Mouse (Mus musculus): ENCODE measurements at regions not wholly inside any gene's neighbourhood (a gene's known extent, or its start where the extent isn't known, plus 50 kb on each side); places are given as distances from the start of the nearest gene placed in this dataset.

GRCm38 (mm10) chr7:115084711-115085380, 341.4 kb downstream of the Insc start:
- no peaks in the 10 kb centered on the region for H3K27me3 ChIP-seq (ENCODE audit: control insufficient read depth, insufficient read depth, low read length, poor library complexity, severe bottlenecking)
- no peaks in the 10 kb centered on the region for H3K36me3 ChIP-seq (ENCODE audit: control insufficient read depth, insufficient read depth, low read length, poor library complexity, severe bottlenecking)
- TF ChIP-seq CTCF (IDR thresholded peaks at IDR 0.05; ENCODE audit: low read depth, low read length) (no peak), EP300 (IDR thresholded peaks at IDR 0.05; ENCODE audit: insufficient read depth, low read depth, low read length) (no peak), POLR2A (IDR thresholded peaks at IDR 0.05; ENCODE audit: insufficient read depth, low read length) (no peak)
- no peaks in the 10 kb centered on the region for H3K9me3 ChIP-seq (replicated peaks; ENCODE audit: control insufficient read depth, insufficient read depth, low read length, poor library complexity, severe bottlenecking)
- H3K4me3 ChIP-seq (ENCODE audit: low read depth, low read length): no peak overlapping the region
- H3K9ac ChIP-seq (ENCODE audit: low read depth, poor library complexity, severe bottlenecking): no peak overlapping the region
- no peak overlapping the region for H3K27ac ChIP-seq (ENCODE audit: insufficient read depth, low read length)
- H3K4me1 ChIP-seq (ENCODE audit: control insufficient read depth, insufficient read depth, low read length): no peaks in the 10 kb centered on the region

GRCm38 (mm10) chr7:115086542-115087448, 343.3 kb downstream of the Insc start:
- no peak overlapping the region for H3K9ac ChIP-seq (ENCODE audit: low read depth, poor library complexity, severe bottlenecking)
- H3K9me3 ChIP-seq (replicated peaks; ENCODE audit: control insufficient read depth, insufficient read depth, low read length, poor library complexity, severe bottlenecking): no peaks in the 10 kb centered on the region
- H3K27me3 ChIP-seq (ENCODE audit: control insufficient read depth, insufficient read depth, low read length, poor library complexity, severe bottlenecking): no peaks in the 10 kb centered on the region
- no peak overlapping the region for H3K4me3 ChIP-seq (ENCODE audit: low read depth, low read length)
- no peaks in the 10 kb centered on the region for H3K36me3 ChIP-seq (ENCODE audit: control insufficient read depth, insufficient read depth, low read length, poor library complexity, severe bottlenecking)
- H3K27ac ChIP-seq (ENCODE audit: insufficient read depth, low read length): no peak overlapping the region
- H3K4me1 ChIP-seq (ENCODE audit: control insufficient read depth, insufficient read depth, low read length): no peaks in the 10 kb centered on the region
- no peak for TF ChIP-seq CTCF (IDR thresholded peaks at IDR 0.05; ENCODE audit: low read depth, low read length)
- TF ChIP-seq POLR2A (IDR thresholded peaks at IDR 0.05; ENCODE audit: insufficient read depth, low read length): no peak

GRCm38 (mm10) chr7:115092481-115093050, 349.1 kb downstream of the Insc start:
- no peaks in the 10 kb centered on the region for H3K27me3 ChIP-seq (ENCODE audit: control insufficient read depth, insufficient read depth, low read length, poor library complexity, severe bottlenecking)
- H3K9ac ChIP-seq (ENCODE audit: low read depth, poor library complexity, severe bottlenecking): no peak overlapping the region
- H3K4me3 ChIP-seq (ENCODE audit: low read depth, low read length): no peak overlapping the region
- H3K4me1 ChIP-seq (ENCODE audit: control insufficient read depth, insufficient read depth, low read length): no peaks in the 10 kb centered on the region
- no peak overlapping the region for H3K27ac ChIP-seq (ENCODE audit: insufficient read depth, low read length)
- no peaks in the 10 kb centered on the region for H3K36me3 ChIP-seq (ENCODE audit: control insufficient read depth, insufficient read depth, low read length, poor library complexity, severe bottlenecking)
- no peak for TF ChIP-seq CTCF (IDR thresholded peaks at IDR 0.05; ENCODE audit: low read depth, low read length)
- no peaks in the 10 kb centered on the region for H3K9me3 ChIP-seq (replicated peaks; ENCODE audit: control insufficient read depth, insufficient read depth, low read length, poor library complexity, severe bottlenecking)

- Histone ChIP-seq H3K36me3 (ENCODE audit: control insufficient read depth, insufficient read depth, low read length, poor library complexity, severe bottlenecking) (no peaks in the 10 kb centered on the region), H3K4me3 (ENCODE audit: low read depth, low read length) (no peak overlapping the region), H3K9ac (ENCODE audit: low read depth, poor library complexity, severe bottlenecking) (no peak overlapping the region), H3K9me3 (replicated peaks; ENCODE audit: control insufficient read depth, insufficient read depth, low read length, poor library complexity, severe bottlenecking) (no peaks in the 10 kb centered on the region), H3K4me1 (ENCODE audit: control insufficient read depth, insufficient read depth, low read length) (no peaks in the 10 kb centered on the region), H3K27ac (ENCODE audit: insufficient read depth, low read length) (no peak overlapping the region), H3K27me3 (ENCODE audit: control insufficient read depth, insufficient read depth, low read length, poor library complexity, severe bottlenecking) (no peaks in the 10 kb centered on the region)
- TF ChIP-seq POLR2A (IDR thresholded peaks at IDR 0.05; ENCODE audit: insufficient read depth, low read length) (no peak), CTCF (IDR thresholded peaks at IDR 0.05; ENCODE audit: low read depth, low read length) (no peak), EP300 (IDR thresholded peaks at IDR 0.05; ENCODE audit: insufficient read depth, low read depth, low read length) (no peak)
Observed at GRCm38 (mm10) chr7:115106041-115106440, 362.5 kb downstream of the Insc start.

GRCm38 (mm10) chr7:115112282-115112681, 368.8 kb downstream of the Insc start:
- Histone ChIP-seq H3K27ac (ENCODE audit: insufficient read depth, low read length) (no peak overlapping the region), H3K9me3 (replicated peaks; ENCODE audit: control insufficient read depth, insufficient read depth, low read length, poor library complexity, severe bottlenecking) (no peaks in the 10 kb centered on the region), H3K36me3 (ENCODE audit: control insufficient read depth, insufficient read depth, low read length, poor library complexity, severe bottlenecking) (no peaks in the 10 kb centered on the region), H3K9ac (ENCODE audit: low read depth, poor library complexity, severe bottlenecking) (no peak overlapping the region), H3K4me3 (ENCODE audit: low read depth, low read length) (no peak overlapping the region), H3K27me3 (ENCODE audit: control insufficient read depth, insufficient read depth, low read length, poor library complexity, severe bottlenecking) (no peaks in the 10 kb centered on the region), H3K4me1 (ENCODE audit: control insufficient read depth, insufficient read depth, low read length) (no peaks in the 10 kb centered on the region)
- TF ChIP-seq CTCF (IDR thresholded peaks at IDR 0.05; ENCODE audit: low read depth, low read length) (no peak), EP300 (IDR thresholded peaks at IDR 0.05; ENCODE audit: insufficient read depth, low read depth, low read length) (no peak)

GRCm38 (mm10) chr7:115123283-115123682, 379.8 kb downstream of the Insc start:
- H3K27ac ChIP-seq (ENCODE audit: insufficient read depth, low read length): no peak overlapping the region
- no peaks in the 10 kb centered on the region for H3K27me3 ChIP-seq (ENCODE audit: control insufficient read depth, insufficient read depth, low read length, poor library complexity, severe bottlenecking)
- no peaks in the 10 kb centered on the region for H3K36me3 ChIP-seq (ENCODE audit: control insufficient read depth, insufficient read depth, low read length, poor library complexity, severe bottlenecking)
- no peak overlapping the region for H3K9ac ChIP-seq (ENCODE audit: low read depth, poor library complexity, severe bottlenecking)
- H3K4me1 ChIP-seq (ENCODE audit: control insufficient read depth, insufficient read depth, low read length): no peaks in the 10 kb centered on the region
- no peak overlapping the region for H3K4me3 ChIP-seq (ENCODE audit: low read depth, low read length)
- no peaks in the 10 kb centered on the region for H3K9me3 ChIP-seq (replicated peaks; ENCODE audit: control insufficient read depth, insufficient read depth, low read length, poor library complexity, severe bottlenecking)
- TF ChIP-seq CTCF (IDR thresholded peaks at IDR 0.05; ENCODE audit: low read depth, low read length): peak; percentile 56
- no peak for TF ChIP-seq EP300 (IDR thresholded peaks at IDR 0.05; ENCODE audit: insufficient read depth, low read depth, low read length)
- TF ChIP-seq POLR2A (IDR thresholded peaks at IDR 0.05; ENCODE audit: insufficient read depth, low read length): no peak

Data from ES-Bruce4 (cell line).